Mouse (Mus musculus) midbrain, embryonic 12.5 days (tissue): ENCODE measurements at regions not wholly inside any gene's neighbourhood (a gene's known extent, or its start where the extent isn't known, plus 50 kb on each side); places are given as distances from the start of the nearest gene placed in this dataset.

ENCODE experiments used
- ATAC-seq: fragments of 200-750 bp; cut with Nextera tagmentation; 2 replicates; pipeline ENCODE4 v1.8.0; 2017; ENCODE audit warnings: low read depth, moderate TSS enrichment, moderate library complexity; ENCODE audit not compliant: low FRiP score
- H3K27ac ChIP-seq: fragments of 300-500 bp; sonication (generic); replicated peaks from 2 replicates; pipeline ENCODE4 v1.5.1; 2016; ENCODE audit warnings: mild to moderate bottlenecking
- H3K27me3 ChIP-seq: fragments of 300-500 bp; sonication (generic); 2 replicates; pipeline ENCODE4 v1.6.1; 2016; ENCODE audit warnings: mild to moderate bottlenecking
- H3K36me3 ChIP-seq: fragments of 300-500 bp; sonication (generic); 2 replicates; pipeline ENCODE4 v1.6.1; 2016
- H3K4me1 ChIP-seq: fragments of 300-500 bp; sonication (generic); 2 replicates; pipeline ENCODE4 v1.6.1; 2016
- H3K4me2 ChIP-seq: fragments of 300-500 bp; sonication (generic); replicated peaks from 2 replicates; pipeline ENCODE4 v1.6.1; 2016; ENCODE audit warnings: mild to moderate bottlenecking, moderate library complexity
- H3K4me3 ChIP-seq: fragments of 300-500 bp; sonication (generic); 2 replicates; pipeline ENCODE4 v1.5.1; 2016; ENCODE audit warnings: mild to moderate bottlenecking
- H3K9ac ChIP-seq: fragments of 300-500 bp; sonication (generic); replicated peaks from 2 replicates; pipeline ENCODE4 v1.6.1; 2016; ENCODE audit warnings: mild to moderate bottlenecking, moderate library complexity
- H3K9me3 ChIP-seq: fragments of 300-500 bp; sonication (generic); 2 replicates; pipeline ENCODE4 v1.6.1; 2016; ENCODE audit warnings: mild to moderate bottlenecking
- WGBS: fragments of 180-500 bp; shearing (Covaris S2); methylation state at CpG from one replicate; pipeline ENCODE4 v1.1.7; 2016; 5-methylcytosine and 5-hydroxymethylcytosine counted together

- ATAC-seq: no peak
- WGBS: 75% methylated on average over 4 of the region's 4 CpGs
- no peak overlapping the region for H3K4me3 ChIP-seq
Observed at GRCm38 (mm10) chr2:180396664-180397377, 59.2 kb upstream of the Slco4a1 start.

DNA sequence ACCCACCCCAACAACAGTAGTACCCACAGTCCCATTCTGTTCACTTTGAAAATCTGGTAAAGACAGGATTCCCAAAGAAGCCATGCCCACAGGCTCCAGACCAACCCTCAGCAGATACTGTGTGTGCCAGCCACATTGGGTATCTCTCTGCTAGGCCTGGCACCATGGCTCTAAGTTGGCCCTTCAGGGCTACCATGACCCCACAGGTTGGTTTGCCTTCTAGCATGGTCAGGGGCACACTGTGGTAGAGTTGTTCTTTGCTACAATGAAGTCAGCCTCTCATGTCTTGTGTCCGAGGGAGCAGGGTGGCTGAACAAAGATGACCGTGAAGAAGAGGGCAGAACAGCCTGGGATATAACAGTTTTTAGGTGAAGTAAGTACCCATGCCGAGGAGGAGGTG, 59.8 kb upstream of the Slco4a1 start:
- no peak for ATAC-seq
- H3K4me3 ChIP-seq: no peak overlapping the region
- H3K27ac ChIP-seq: no peak overlapping the region
- H3K4me2 ChIP-seq: no peak overlapping the region
- H3K9me3 ChIP-seq: no peaks in the 10 kb centered on the region
- WGBS: 87% methylated on average over 3 of the region's 3 CpGs
- H3K9ac ChIP-seq: no peak overlapping the region
- peaks cover 3% of the 10 kb centered on the region for H3K27me3 ChIP-seq
- H3K36me3 ChIP-seq: no peaks in the 10 kb centered on the region
- no peaks in the 10 kb centered on the region for H3K4me1 ChIP-seq

More at GRCm38 (mm10) chr2:180396664-180397377, 59.2 kb upstream of the Slco4a1 start:
- H3K27me3 ChIP-seq: no peaks in the 10 kb centered on the region
- H3K9ac ChIP-seq: no peak overlapping the region
- H3K36me3 ChIP-seq: no peaks in the 10 kb centered on the region
- no peak overlapping the region for H3K27ac ChIP-seq
- H3K4me1 ChIP-seq: no peaks in the 10 kb centered on the region
- no peaks in the 10 kb centered on the region for H3K9me3 ChIP-seq
- H3K4me2 ChIP-seq: no peak overlapping the region

- ATAC-seq: no peak
- Histone ChIP-seq H3K9me3 (no peaks in the 10 kb centered on the region), H3K4me2 (no peak overlapping the region), H3K4me3 (no peak overlapping the region), H3K27me3 (peaks cover 9% of the 10 kb centered on the region), H3K27ac (no peak overlapping the region), H3K4me1 (no peaks in the 10 kb centered on the region), H3K36me3 (no peaks in the 10 kb centered on the region), H3K9ac (no peak overlapping the region)
- WGBS: 62% methylated on average over 11 of the region's 11 CpGs
Observed at GRCm38 (mm10) chr2:180395279-180396034, 60.6 kb upstream of the Slco4a1 start.

GRCm38 (mm10) chr2:180392846-180393700, 58.6 kb upstream of the Gata5 start:
- 68% methylated on average over 16 of the region's 16 CpGs for WGBS

DNA sequence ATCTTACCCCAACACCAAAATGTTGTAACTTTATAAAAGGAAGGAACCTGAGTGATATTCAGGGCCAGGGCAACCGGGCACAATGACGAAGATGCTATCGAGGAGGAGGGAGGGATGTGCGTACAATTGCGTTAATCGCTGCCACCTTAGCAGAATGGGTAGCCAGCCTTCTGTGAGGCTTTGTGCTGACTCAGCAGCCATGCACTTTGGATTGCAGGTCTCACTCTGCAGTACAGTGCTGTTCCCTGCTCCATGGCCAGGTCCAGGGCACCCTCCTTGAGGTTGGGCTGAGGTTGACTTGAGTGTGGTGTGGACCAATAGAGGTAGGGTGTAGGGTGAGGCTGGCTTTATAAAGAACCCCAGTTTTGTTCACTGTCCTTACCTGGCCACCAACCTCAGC, 57.8 kb upstream of the Gata5 start:
- H3K4me2 ChIP-seq: no peak overlapping the region
- 87% methylated on average over 6 of the region's 6 CpGs for WGBS
- ATAC-seq: no peak
- H3K27me3 ChIP-seq: peaks cover 38% of the 10 kb centered on the region
- H3K36me3 ChIP-seq: no peaks in the 10 kb centered on the region
- no peaks in the 10 kb centered on the region for H3K9me3 ChIP-seq
- H3K4me3 ChIP-seq: no peak overlapping the region
- H3K4me1 ChIP-seq: no peaks in the 10 kb centered on the region
- no peak overlapping the region for H3K9ac ChIP-seq
- H3K27ac ChIP-seq: no peak overlapping the region

More at GRCm38 (mm10) chr2:180392846-180393700, 58.6 kb upstream of the Gata5 start:
- H3K4me3 ChIP-seq: no peak overlapping the region
- H3K4me1 ChIP-seq: no peaks in the 10 kb centered on the region
- H3K27ac ChIP-seq: no peak overlapping the region
- peaks cover 32% of the 10 kb centered on the region for H3K27me3 ChIP-seq
- H3K9me3 ChIP-seq: no peaks in the 10 kb centered on the region
- no peaks in the 10 kb centered on the region for H3K36me3 ChIP-seq
- H3K4me2 ChIP-seq: no peak overlapping the region
- H3K9ac ChIP-seq: no peak overlapping the region
- no peak for ATAC-seq

GRCm38 (mm10) chr2:180391349-180391748, 56.9 kb upstream of the Gata5 start:
- Histone ChIP-seq H3K4me1 (peaks cover 4% of the 10 kb centered on the region), H3K9ac (no peak overlapping the region), H3K36me3 (no peaks in the 10 kb centered on the region), H3K4me2 (no peak overlapping the region), H3K27me3 (peaks cover 48% of the 10 kb centered on the region), H3K27ac (no peak overlapping the region), H3K9me3 (no peaks in the 10 kb centered on the region), H3K4me3 (no peak overlapping the region)
- WGBS: 85% methylated on average over 3 of the region's 3 CpGs
- no peak for ATAC-seq

DNA sequence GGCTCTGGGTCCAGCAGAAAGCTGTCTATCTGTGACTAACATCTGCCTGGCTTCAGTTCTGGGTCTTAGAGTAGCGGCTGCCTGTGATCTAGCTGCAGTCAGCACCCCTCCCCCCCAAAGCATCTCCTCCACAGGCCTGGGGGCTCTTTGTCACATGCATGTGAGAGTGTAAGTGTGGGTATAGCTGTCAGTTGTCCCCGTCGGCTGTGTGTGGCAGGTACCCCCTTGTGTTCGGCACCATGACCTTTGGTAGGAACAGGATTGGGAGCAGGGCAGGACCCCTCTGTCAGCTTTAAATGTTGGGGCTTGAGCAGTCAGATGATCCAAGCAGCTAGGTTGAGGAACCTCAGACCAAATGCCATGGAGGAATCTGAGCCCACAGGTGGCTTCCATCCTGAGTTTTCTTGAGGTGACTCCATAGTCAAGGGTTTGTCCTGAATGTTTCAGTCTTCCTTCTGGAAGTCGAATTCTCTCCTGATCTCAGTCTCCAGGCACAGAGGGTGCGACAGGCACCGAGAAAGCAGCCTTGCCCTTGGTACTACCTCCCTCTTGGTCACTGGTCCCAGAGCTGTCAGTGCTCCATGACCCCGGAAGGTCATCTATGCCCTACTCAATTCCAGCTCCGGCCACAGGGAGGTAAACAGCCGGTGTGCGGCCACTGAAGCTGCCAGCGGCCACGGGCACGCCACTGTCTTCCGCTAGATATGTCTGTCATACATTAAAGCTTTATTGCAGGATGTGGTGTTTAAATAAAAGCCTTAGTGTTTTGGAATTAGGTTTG, 55.9 kb upstream of the Gata5 start:
- Histone ChIP-seq H3K9me3 (no peaks in the 10 kb centered on the region), H3K4me3 (no peak overlapping the region), H3K4me2 (no peak overlapping the region), H3K36me3 (no peaks in the 10 kb centered on the region), H3K4me1 (peaks cover 11% of the 10 kb centered on the region), H3K9ac (no peak overlapping the region), H3K27me3 (peaks cover 57% of the 10 kb centered on the region), H3K27ac (no peak overlapping the region)
- no peak for ATAC-seq
- WGBS: 82% methylated on average over 15 of the region's 15 CpGs

DNA sequence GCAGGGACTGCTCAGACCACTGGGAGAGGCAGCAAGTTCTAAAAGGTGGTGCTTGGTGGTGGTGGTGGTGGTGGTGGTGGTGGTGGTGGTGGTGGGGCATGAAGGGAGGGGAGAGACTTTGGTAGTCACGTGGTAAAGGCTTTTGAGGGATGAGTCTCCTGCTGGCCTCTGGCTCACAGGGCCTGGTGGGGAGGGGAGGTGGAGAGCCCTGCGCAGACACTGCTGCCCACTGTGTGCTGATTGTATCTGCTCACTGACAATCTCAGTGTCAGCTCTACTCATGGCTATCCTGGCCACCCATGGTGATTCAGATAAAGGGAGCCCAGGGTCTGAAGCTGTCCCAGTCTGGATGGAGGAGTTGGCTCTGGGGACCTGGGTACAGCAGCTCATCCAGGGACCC, 55.0 kb upstream of the Gata5 start:
- WGBS: 14% methylated on average over 2 of the region's 2 CpGs
- peaks cover 67% of the 10 kb centered on the region for H3K27me3 ChIP-seq
- no peaks in the 10 kb centered on the region for H3K9me3 ChIP-seq
- H3K4me3 ChIP-seq: no peak overlapping the region
- H3K4me2 ChIP-seq: no peak overlapping the region
- no peak overlapping the region for H3K27ac ChIP-seq
- no peak overlapping the region for H3K9ac ChIP-seq
- H3K36me3 ChIP-seq: no peaks in the 10 kb centered on the region
- no peak for ATAC-seq
- peaks cover 13% of the 10 kb centered on the region for H3K4me1 ChIP-seq

DNA sequence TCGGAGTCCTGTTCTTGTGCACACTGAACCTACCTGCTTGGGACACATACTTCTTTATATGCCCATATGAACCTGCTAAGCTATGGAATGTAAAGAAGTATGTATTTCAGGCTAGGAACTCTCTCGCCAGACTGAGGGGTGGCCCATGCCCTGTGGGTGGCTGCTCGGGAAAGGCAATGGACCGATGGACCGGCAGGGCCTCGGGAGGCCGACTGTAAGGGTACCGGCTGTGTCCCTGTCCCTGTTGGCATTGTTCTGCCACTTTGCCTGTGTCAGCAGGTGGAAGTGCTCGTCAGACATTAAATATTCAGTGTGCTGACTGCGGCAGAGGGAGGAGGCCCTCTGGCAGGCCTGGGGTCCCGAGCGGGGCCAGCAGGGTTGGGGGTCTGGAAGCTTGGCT, 54.5 kb upstream of the Gata5 start:
- Histone ChIP-seq H3K4me2 (no peak overlapping the region), H3K9me3 (no peaks in the 10 kb centered on the region), H3K4me3 (no peak overlapping the region), H3K27ac (no peak overlapping the region), H3K27me3 (peaks cover 70% of the 10 kb centered on the region), H3K36me3 (no peaks in the 10 kb centered on the region), H3K9ac (no peak overlapping the region), H3K4me1 (peaks cover 13% of the 10 kb centered on the region)
- WGBS: 48% methylated on average over 12 of the region's 12 CpGs
- ATAC-seq: no peak

DNA sequence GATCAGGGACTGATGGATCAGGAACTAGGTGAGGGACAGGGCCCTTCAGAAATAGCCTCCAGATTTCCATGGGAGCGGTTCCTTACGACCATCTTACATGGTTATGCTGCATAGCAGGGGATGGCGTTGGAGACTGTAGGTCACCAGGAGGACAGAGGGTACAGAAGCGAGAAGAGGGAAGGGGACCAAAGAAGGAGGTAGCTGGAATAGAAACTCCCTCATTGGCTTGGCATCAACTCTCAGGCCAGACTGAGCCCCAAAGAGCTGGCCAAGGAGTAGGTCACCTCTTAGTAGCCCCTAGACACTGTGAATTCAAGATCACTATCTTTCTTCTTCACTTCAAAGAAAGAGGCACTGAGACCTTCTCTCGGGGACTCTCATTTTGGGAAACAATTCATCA, 53.6 kb upstream of the Gata5 start:
- Histone ChIP-seq H3K27me3 (peaks cover 79% of the 10 kb centered on the region), H3K4me1 (peaks cover 13% of the 10 kb centered on the region), H3K36me3 (no peaks in the 10 kb centered on the region), H3K27ac (no peak overlapping the region), H3K9ac (no peak overlapping the region), H3K4me3 (no peak overlapping the region), H3K4me2 (no peak overlapping the region), H3K9me3 (no peaks in the 10 kb centered on the region)
- ATAC-seq: no peak
- 79% methylated on average over 5 of the region's 5 CpGs for WGBS

DNA sequence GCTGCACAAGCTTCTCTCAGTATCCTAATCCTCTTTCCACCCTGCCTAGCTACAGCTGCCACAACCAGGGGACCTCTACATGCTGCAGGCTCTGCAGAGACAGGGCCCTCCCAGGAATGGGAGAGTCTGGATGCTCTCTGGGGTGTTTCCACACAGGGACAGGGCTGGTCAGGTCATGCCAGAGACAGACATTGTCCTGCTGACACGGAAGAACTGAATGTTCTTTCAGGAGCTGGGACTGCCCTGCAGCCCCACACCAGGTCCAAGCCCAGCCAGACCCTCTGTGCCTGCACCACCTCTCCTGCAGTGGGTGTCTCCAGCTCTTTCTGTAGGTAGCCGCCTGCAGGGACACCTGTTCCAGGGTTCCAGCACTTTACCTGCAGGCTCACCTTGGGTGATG, 52.8 kb upstream of the Gata5 start:
- Histone ChIP-seq H3K27me3 (peaks cover 79% of the 10 kb centered on the region), H3K4me2 (no peak overlapping the region), H3K9me3 (no peaks in the 10 kb centered on the region), H3K9ac (no peak overlapping the region), H3K4me1 (peaks cover 13% of the 10 kb centered on the region), H3K4me3 (no peak overlapping the region), H3K27ac (no peak overlapping the region), H3K36me3 (no peaks in the 10 kb centered on the region)
- no peak for ATAC-seq
- WGBS: 42% methylated on average over 2 of the region's 2 CpGs
